In genomic region chr1:39439661-39440548, GRCm38 (mm10) we compare ENCODE assay signal across 15 mouse cellular contexts. TPM values are rescaled to one million over a fixed set of nuclear protein-coding genes. Genes with fewer than 3 reads are reported as not detected.
DNase-seq lines count a peak whose midpoint lies in the region; ATAC-seq lines count a peak whose summit lies in the region.
"Had no signal": no experiment of that assay in that cellular context is flagged by ENCODE, and none has a peak within 500 bp of the region (broad histone marks: within the 10 kb centered on the region; RNA-seq: fewer than 3 reads in every experiment).

No protein-coding gene starts in this region.

- no peaks in the 10 kb centered on the region for H3K27me3 ChIP-seq in hindbrain, embryonic 14.5 days (ENCODE audit: control insufficient read depth, insufficient read depth, low read length)
- no peaks in the 10 kb centered on the region for H3K27me3 ChIP-seq in hindbrain, embryonic 10.5 days (ENCODE audit: insufficient read depth, poor library complexity, severe bottlenecking)
- H3K27me3 ChIP-seq in midbrain, embryonic 14.5 days (ENCODE audit: control insufficient read depth, insufficient read depth, low read length) = no peaks in the 10 kb centered on the region
- no peaks in the 10 kb centered on the region for H3K27me3 ChIP-seq in midbrain, embryonic 11.5 days (ENCODE audit: control insufficient read depth, insufficient read depth, low read length)
- no peaks in the 10 kb centered on the region for H3K27me3 ChIP-seq in midbrain, embryonic 16.5 days (ENCODE audit: control insufficient read depth, insufficient read depth, low read depth, low read length)
- H3K27me3 ChIP-seq: midbrain, embryonic 12.5 days had no signal

- ATAC-seq in hindbrain, embryonic 14.5 days (ENCODE audit: low FRiP score) = peak; percentile 44; the same call in 1 of the 2 replicates
- ATAC-seq in midbrain, embryonic 14.5 days (ENCODE audit: low FRiP score, low TSS enrichment) = no peak
- ATAC-seq in midbrain, embryonic 11.5 days (ENCODE audit: low FRiP score) = no peak
- peak; percentile 74 for ATAC-seq in midbrain, embryonic 16.5 days

- no peak overlapping the region for H3K4me2 ChIP-seq in hindbrain, embryonic 14.5 days (replicated peaks)
- H3K4me2 ChIP-seq in midbrain, embryonic 14.5 days (ENCODE audit: low read length) = no peak overlapping the region
- H3K4me2 ChIP-seq in midbrain, embryonic 11.5 days = no peak overlapping the region
- H3K4me2 ChIP-seq in midbrain, embryonic 16.5 days (ENCODE audit: low read length) = 0 out of 2 replicates have a peak overlapping the region, but pooled peaks have one; percentile 13
- H3K4me2 ChIP-seq: midbrain, embryonic 12.5 days had no signal

- H3K9me3 ChIP-seq in hindbrain, embryonic 14.5 days (ENCODE audit: control insufficient read depth, low read length) = no peaks in the 10 kb centered on the region
- H3K9me3 ChIP-seq in hindbrain, embryonic 10.5 days = no peaks in the 10 kb centered on the region
- no peaks in the 10 kb centered on the region for H3K9me3 ChIP-seq in midbrain, embryonic 14.5 days (ENCODE audit: control insufficient read depth, low read length)
- no peaks in the 10 kb centered on the region for H3K9me3 ChIP-seq in midbrain, embryonic 11.5 days (ENCODE audit: control insufficient read depth, low read length)
- no peaks in the 10 kb centered on the region for H3K9me3 ChIP-seq in midbrain, embryonic 16.5 days (replicated peaks; ENCODE audit: control insufficient read depth, low read length, poor library complexity, severe bottlenecking)
- H3K9me3 ChIP-seq: limb, embryonic 10.5 days; midbrain, embryonic 12.5 days had no signal

- DNase-seq in cerebellum, postnatal 14 days = peak; percentile 61 to 64
- DNase-seq in cerebellum, postnatal 4 days (ENCODE audit: low spot score in 2 of 2) = no peak
- peak; percentile 54 for DNase-seq in hindbrain, embryonic 14.5 days (ENCODE audit: low spot score)
- DNase-seq in hindbrain, embryonic 10.5 days (ENCODE audit: low spot score) = no peak
- DNase-seq in midbrain, embryonic 14.5 days = peak; percentile 59
- DNase-seq in midbrain, embryonic 11.5 days (ENCODE audit: low spot score, missing footprints) = no peak
- DNase-seq in thymus, adult 18-20 months = no peak
- DNase-seq: adrenal gland, postnatal 10 days; heart, adult 18-20 months; lung, adult 2 months; right cerebral cortex, postnatal 14 days; thymus, postnatal 25 days had no signal

- no peaks in the 10 kb centered on the region for H3K36me3 ChIP-seq in hindbrain, embryonic 14.5 days (replicated peaks; ENCODE audit: control insufficient read depth, insufficient read depth)
- H3K36me3 ChIP-seq in hindbrain, embryonic 10.5 days = no peaks in the 10 kb centered on the region
- no peaks in the 10 kb centered on the region for H3K36me3 ChIP-seq in midbrain, embryonic 14.5 days (ENCODE audit: control insufficient read depth, insufficient read depth, low read length)
- no peaks in the 10 kb centered on the region for H3K36me3 ChIP-seq in midbrain, embryonic 11.5 days (ENCODE audit: control insufficient read depth, insufficient read depth, low read length)
- H3K36me3 ChIP-seq in midbrain, embryonic 16.5 days (ENCODE audit: control insufficient read depth, insufficient read depth, low read length) = no peaks in the 10 kb centered on the region
- H3K36me3 ChIP-seq: limb, embryonic 10.5 days; midbrain, embryonic 12.5 days had no signal

- H3K4me3 ChIP-seq in hindbrain, embryonic 14.5 days (replicated peaks; ENCODE audit: low read length) = no peak overlapping the region
- no peak overlapping the region for H3K4me3 ChIP-seq in hindbrain, embryonic 10.5 days
- H3K4me3 ChIP-seq in midbrain, embryonic 14.5 days (replicated peaks; ENCODE audit: low read depth, low read length) = no peak overlapping the region
- no peak overlapping the region for H3K4me3 ChIP-seq in midbrain, embryonic 11.5 days (ENCODE audit: low read depth, low read length)
- H3K4me3 ChIP-seq in midbrain, embryonic 16.5 days (ENCODE audit: low read depth, low read length) = no peak overlapping the region
- H3K4me3 ChIP-seq: limb, embryonic 10.5 days; midbrain, embryonic 12.5 days had no signal

- no peak overlapping the region for H3K27ac ChIP-seq in hindbrain, embryonic 14.5 days
- H3K27ac ChIP-seq in hindbrain, embryonic 10.5 days = no peak overlapping the region
- H3K27ac ChIP-seq in midbrain, embryonic 14.5 days (replicated peaks; ENCODE audit: low read depth, low read length) = no peak overlapping the region
- H3K27ac ChIP-seq in midbrain, embryonic 11.5 days (ENCODE audit: low read depth, low read length) = no peak overlapping the region
- peak overlapping the region; percentile 28; the same call in 1 of the 2 replicates for H3K27ac ChIP-seq in midbrain, embryonic 16.5 days (ENCODE audit: low read length)
- H3K27ac ChIP-seq: limb, embryonic 10.5 days; midbrain, embryonic 12.5 days had no signal

- 75% methylated on average over 12 of the region's 12 CpGs for WGBS in hindbrain, embryonic 14.5 days
- 87% methylated on average over 12 of the region's 12 CpGs for WGBS in hindbrain, embryonic 10.5 days
- WGBS in midbrain, embryonic 14.5 days = 80% methylated on average over 12 of the region's 12 CpGs
- 85% methylated on average over 12 of the region's 12 CpGs for WGBS in midbrain, embryonic 11.5 days
- 72% methylated on average over 12 of the region's 12 CpGs for WGBS in midbrain, embryonic 16.5 days

- H3K9ac ChIP-seq in hindbrain, embryonic 14.5 days = no peak overlapping the region
- no peak overlapping the region for H3K9ac ChIP-seq in midbrain, embryonic 14.5 days (replicated peaks; ENCODE audit: low read length)
- H3K9ac ChIP-seq in midbrain, embryonic 11.5 days (ENCODE audit: low read length) = no peak overlapping the region
- no peak overlapping the region for H3K9ac ChIP-seq in midbrain, embryonic 16.5 days (ENCODE audit: low read depth, low read length)
- H3K9ac ChIP-seq: midbrain, embryonic 12.5 days had no signal

- H3K4me1 ChIP-seq in hindbrain, embryonic 14.5 days (replicated peaks; ENCODE audit: control insufficient read depth, insufficient read depth, low read length) = peaks cover 15% of the 10 kb centered on the region; the same call in 1 of the 2 replicates
- no peaks in the 10 kb centered on the region; the same call in 1 of the 2 replicates for H3K4me1 ChIP-seq in hindbrain, embryonic 10.5 days (replicated peaks)
- peaks cover 9% of the 10 kb centered on the region for H3K4me1 ChIP-seq in midbrain, embryonic 14.5 days (ENCODE audit: control insufficient read depth, insufficient read depth, low read length)
- H3K4me1 ChIP-seq in midbrain, embryonic 11.5 days (ENCODE audit: control insufficient read depth, insufficient read depth, low read length) = no peaks in the 10 kb centered on the region
- H3K4me1 ChIP-seq in midbrain, embryonic 16.5 days (ENCODE audit: control insufficient read depth, insufficient read depth, low read length) = peaks cover 18% of the 10 kb centered on the region
- H3K4me1 ChIP-seq: limb, embryonic 10.5 days had no signal

RNA-seq across cellular contexts. Expression of gene Tbc1d8, which starts 38.6 kb away (rescaled TPM):
- 10.0 and 11.6 TPM in 2 replicates for polyA plus RNA-seq in hindbrain, embryonic 14.5 days (2014; fragmentation: Nextera tagmentation; extraction: Ambion mirVana)
- 5.9 and 6.3 TPM in 2 replicates for polyA plus RNA-seq in hindbrain, embryonic 10.5 days (2016; fragmentation: Nextera tagmentation; extraction: Ambion mirVana)
- 8.9 and 12.1 TPM in 2 replicates for polyA plus RNA-seq in midbrain, embryonic 14.5 days (2014; fragmentation: Nextera tagmentation; extraction: Ambion mirVana)
- polyA plus RNA-seq in midbrain, embryonic 11.5 days (2014; fragmentation: Nextera tagmentation; extraction: Ambion mirVana) = 4.6 and 5.4 TPM in 2 replicates
- 11.7 and 12.6 TPM in 2 replicates for polyA plus RNA-seq in midbrain, embryonic 16.5 days (2015; fragmentation: Nextera tagmentation; extraction: Ambion mirVana)

Comparison
In these comparisons a context has a peak if more than half of its experiments do, and no peak if none do; other contexts are left out.
1. DNase-seq: peak in cerebellum, postnatal 14 days (2 of 2), hindbrain, embryonic 14.5 days (single experiment) and midbrain, embryonic 14.5 days (single experiment); none in cerebellum, postnatal 4 days (0 of 2), hindbrain, embryonic 10.5 days (single experiment), midbrain, embryonic 11.5 days (single experiment) and thymus, adult 18-20 months (0 of 2).
2. ATAC-seq: peak in hindbrain, embryonic 14.5 days (single experiment) and midbrain, embryonic 16.5 days (single experiment); none in midbrain, embryonic 14.5 days (single experiment) and midbrain, embryonic 11.5 days (single experiment).